Mouse (Mus musculus) spleen, postnatal 0 days (tissue): ENCODE measurements around the gene Gak. TPM values are rescaled to one million over a fixed set of nuclear protein-coding genes. Genes with fewer than 3 reads are reported as not detected.

Experiments used
- polyA plus RNA-seq: library from polyadenylated mRNA; unstranded; fragments of >200 nt; fragmentation: Nextera tagmentation; extraction: Ambion mirVana; gene quantifications from 2 replicates; pipeline ENCODE4 v1.2.1, GENCODE M21; 2015

Gene Gak
- 25.4 and 27.5 TPM in 2 replicates for polyA plus RNA-seq

GRCm38 (mm10) chr5:108629634-108630483 is at the start of gene Gak, which contains the start of gene Tmem175:
Gene Gak, minus strand, starts transcription at chr5:108629755.
Gene Tmem175, plus strand, starts transcription at chr5:108629770.

GRCm38 (mm10) chr5:108675251-108675816 is 45.8 kb upstream of the Gak start, which contains the start of gene Slc26a1:
Gene Slc26a1, minus strand, starts transcription at chr5:108675569.

GRCm38 (mm10) chr5:108668977-108669936 is 39.7 kb upstream of the Gak start, which contains the start of gene Dgkq:
Gene Dgkq, minus strand, starts transcription at chr5:108669672.

GRCm38 (mm10) chr5:108659698-108660631 is 30.4 kb upstream of the Gak start, which contains the start of gene Idua:
Gene Idua, plus strand, starts transcription at chr5:108660331.

GRCm38 (mm10) chr5:108549489-108550206 is 79.9 kb downstream of the Gak start, which contains the start of gene Cplx1:
Gene Cplx1, minus strand, starts transcription at chr5:108550024.

Other genes starting within 250 kb of the Gak start
- 0.10 and 0.24 TPM in 2 replicates for gene Pde6b, start 241.4 kb downstream of the Gak start, polyA plus RNA-seq
- 300 and 334 TPM in 2 replicates for gene Atp5k, start 195.3 kb downstream of the Gak start, polyA plus RNA-seq
- gene Mfsd7a, start 180.9 kb downstream of the Gak start, polyA plus RNA-seq: 0.24 and 0.34 TPM in 2 replicates
- 6.2 and 6.6 TPM in 2 replicates for gene Pcgf3, start 168.5 kb downstream of the Gak start, polyA plus RNA-seq
- gene Cplx1, start 79.7 kb downstream of the Gak start, polyA plus RNA-seq: 0.12 TPM in 1 of 2 replicates, not detected in the other
- gene Tmem175, start within 50 bp of the Gak start, polyA plus RNA-seq: 13.6 and 15.8 TPM in 2 replicates
- gene Idua, start 30.6 kb upstream of the Gak start, polyA plus RNA-seq: 4.3 and 5.1 TPM in 2 replicates
- 2.6 and 4.0 TPM in 2 replicates for gene Dgkq, start 39.9 kb upstream of the Gak start, polyA plus RNA-seq
- 8.5 and 11.3 TPM in 2 replicates for gene Slc26a1, start 45.8 kb upstream of the Gak start, polyA plus RNA-seq
- gene Fgfrl1, start 62.6 kb upstream of the Gak start, polyA plus RNA-seq: 8.7 and 9.4 TPM in 2 replicates
- gene Rnf212, start 145.2 kb upstream of the Gak start, polyA plus RNA-seq: 1.2 and 1.6 TPM in 2 replicates
- gene Tmed11, start 165.6 kb upstream of the Gak start, polyA plus RNA-seq: 0.28 TPM in 1 of 2 replicates, not detected in the other
- not detected in 2 replicates for gene Vmn2r8, start 179.1 kb upstream of the Gak start, polyA plus RNA-seq
- not detected in 2 replicates for gene Vmn2r9, start 222.8 kb upstream of the Gak start, polyA plus RNA-seq